In the genomic region with DNA sequence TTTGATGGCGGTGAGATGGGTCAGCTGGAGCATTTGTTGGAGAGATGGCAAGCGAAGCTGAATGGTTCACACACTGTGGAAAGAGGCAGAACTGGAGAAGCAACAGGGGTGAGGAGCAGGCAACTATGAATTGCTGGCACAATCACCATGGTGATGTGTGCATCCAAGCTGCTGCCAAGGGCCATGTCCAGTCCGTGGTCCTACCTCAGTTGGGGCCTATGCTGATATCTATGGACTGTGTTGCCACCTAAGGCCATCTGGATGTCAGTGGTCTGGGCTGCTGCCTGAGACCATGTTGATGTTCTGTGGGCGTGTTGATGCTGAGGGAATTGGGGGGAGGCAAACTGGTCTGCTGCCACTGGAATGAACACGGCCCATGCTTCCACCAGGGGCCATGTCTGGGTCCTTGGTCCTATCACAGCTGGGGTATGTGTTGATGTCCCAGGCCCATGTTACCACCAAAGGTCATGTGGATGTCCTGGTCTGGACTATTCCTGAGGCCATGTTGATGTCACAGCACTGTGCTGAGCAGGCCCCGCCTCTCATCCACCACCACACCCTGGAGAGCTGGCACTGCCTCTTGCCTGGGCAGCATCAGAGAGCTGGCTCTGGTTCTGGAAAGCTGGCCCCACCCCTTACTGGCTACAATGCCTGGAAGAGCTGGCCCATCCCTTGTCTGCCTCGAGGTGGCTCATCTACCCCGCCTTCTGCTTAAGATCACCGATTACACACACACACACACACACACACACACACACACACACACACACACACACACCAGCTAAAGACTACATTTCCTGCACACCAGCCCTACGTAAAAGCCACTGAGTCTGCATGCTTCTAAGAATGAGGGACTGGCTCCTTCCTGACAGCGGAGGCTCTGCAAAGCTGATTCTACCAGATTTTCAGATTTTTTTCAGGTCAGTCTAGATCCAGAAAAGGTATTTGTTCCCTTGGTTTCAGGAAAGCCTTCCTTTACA, we compare ENCODE assay signal across 10 mouse cellular contexts. TPM values are rescaled to one million over a fixed set of nuclear protein-coding genes. Genes with fewer than 3 reads are reported as not detected.
DNase-seq lines count a peak whose midpoint lies in the region; ATAC-seq and TF ChIP-seq lines count a peak whose summit lies in the region.
"Had no signal": no experiment of that assay in that cellular context is flagged by ENCODE, and none has a peak within 500 bp of the region (broad histone marks: within the 10 kb centered on the region; RNA-seq: fewer than 3 reads in every experiment).

No protein-coding gene starts in this region.

- no peak overlapping the region for H3K4me2 ChIP-seq in forebrain, embryonic 16.5 days (ENCODE audit: low read length)
- H3K4me2 ChIP-seq in forebrain, embryonic 11.5 days (ENCODE audit: low read depth, low read length, severe bottlenecking) = no peak overlapping the region
- no peak overlapping the region for H3K4me2 ChIP-seq in liver, embryonic 13.5 days
- no peak overlapping the region for H3K4me2 ChIP-seq in stomach, embryonic 16.5 days (ENCODE audit: low read depth, low read length)
- no peak overlapping the region for H3K4me2 ChIP-seq in hindbrain, embryonic 13.5 days

- H3K36me3 ChIP-seq in forebrain, embryonic 16.5 days (ENCODE audit: control insufficient read depth, insufficient read depth) = no peaks in the 10 kb centered on the region
- H3K36me3 ChIP-seq in forebrain, embryonic 11.5 days (ENCODE audit: control insufficient read depth, insufficient read depth, low read length) = no peaks in the 10 kb centered on the region
- no peaks in the 10 kb centered on the region for H3K36me3 ChIP-seq in heart, adult 2 months (ENCODE audit: control insufficient read depth, insufficient read depth, low read length)
- H3K36me3 ChIP-seq in liver, embryonic 13.5 days = no peaks in the 10 kb centered on the region
- no peaks in the 10 kb centered on the region for H3K36me3 ChIP-seq in stomach, embryonic 16.5 days (ENCODE audit: control insufficient read depth, insufficient read depth, low read length)
- H3K36me3 ChIP-seq in hindbrain, embryonic 13.5 days = no peaks in the 10 kb centered on the region

- no peak overlapping the region for H3K4me3 ChIP-seq in forebrain, embryonic 16.5 days (replicated peaks; ENCODE audit: low read length)
- H3K4me3 ChIP-seq in forebrain, embryonic 11.5 days (ENCODE audit: low read depth, low read length) = no peak overlapping the region
- no peak overlapping the region for H3K4me3 ChIP-seq in heart, adult 2 months
- H3K4me3 ChIP-seq in liver, embryonic 13.5 days (replicated peaks) = no peak overlapping the region
- H3K4me3 ChIP-seq in stomach, embryonic 16.5 days (replicated peaks; ENCODE audit: low read length) = no peak overlapping the region
- H3K4me3 ChIP-seq in hindbrain, embryonic 13.5 days = no peak overlapping the region
- H3K4me3 ChIP-seq: erythroblast, embryonic 14.5 days had no signal

- H3K9ac ChIP-seq in forebrain, embryonic 16.5 days (replicated peaks; ENCODE audit: low read depth, low read length) = no peak overlapping the region
- no peak overlapping the region for H3K9ac ChIP-seq in forebrain, embryonic 11.5 days (ENCODE audit: low read length)
- no peak overlapping the region for H3K9ac ChIP-seq in heart, adult 2 months (ENCODE audit: low read depth, low read length)
- no peak overlapping the region for H3K9ac ChIP-seq in liver, embryonic 13.5 days
- H3K9ac ChIP-seq in stomach, embryonic 16.5 days (ENCODE audit: low read length) = no peak overlapping the region
- H3K9ac ChIP-seq in hindbrain, embryonic 13.5 days = no peak overlapping the region

- intact Hi-C loops in heart, adult 2 months (cut with DNase I) = no loop called here

- H3K79me2 ChIP-seq in heart, adult 2 months (replicated peaks; ENCODE audit: control insufficient read depth, insufficient read depth, low read length) = no peaks in the 10 kb centered on the region

- 79% methylated on average over 11 of the region's 11 CpGs for WGBS in forebrain, embryonic 16.5 days
- 84% methylated on average over 11 of the region's 11 CpGs for WGBS in forebrain, embryonic 11.5 days
- WGBS in heart, adult 2 months = 63% methylated on average over 11 of the region's 11 CpGs
- WGBS in liver, embryonic 13.5 days (ENCODE audit: insufficient replicate concordance) = 60% methylated on average over 11 of the region's 11 CpGs
- WGBS in stomach, embryonic 16.5 days = 67% methylated on average over 11 of the region's 11 CpGs
- WGBS in hindbrain, embryonic 13.5 days = 82% methylated on average over 11 of the region's 11 CpGs

- H3K9me3 ChIP-seq in forebrain, embryonic 16.5 days (ENCODE audit: control insufficient read depth, low read length) = no peaks in the 10 kb centered on the region
- H3K9me3 ChIP-seq in forebrain, embryonic 11.5 days (ENCODE audit: control insufficient read depth, low read length) = no peaks in the 10 kb centered on the region
- no peaks in the 10 kb centered on the region for H3K9me3 ChIP-seq in liver, embryonic 13.5 days (replicated peaks)
- no peaks in the 10 kb centered on the region for H3K9me3 ChIP-seq in stomach, embryonic 16.5 days (replicated peaks; ENCODE audit: control insufficient read depth, low read length)
- no peaks in the 10 kb centered on the region for H3K9me3 ChIP-seq in hindbrain, embryonic 13.5 days

- no peaks in the 10 kb centered on the region for H3K27me3 ChIP-seq in forebrain, embryonic 16.5 days (replicated peaks; ENCODE audit: control insufficient read depth, insufficient read depth, low read length)
- H3K27me3 ChIP-seq in forebrain, embryonic 11.5 days (ENCODE audit: control insufficient read depth, insufficient read depth, low read length) = no peaks in the 10 kb centered on the region
- H3K27me3 ChIP-seq in heart, adult 2 months (ENCODE audit: control insufficient read depth, insufficient read depth, low read length) = no peaks in the 10 kb centered on the region
- no peaks in the 10 kb centered on the region for H3K27me3 ChIP-seq in liver, embryonic 13.5 days
- H3K27me3 ChIP-seq in stomach, embryonic 16.5 days (ENCODE audit: control insufficient read depth, insufficient read depth, low read length) = no peaks in the 10 kb centered on the region
- H3K27me3 ChIP-seq in hindbrain, embryonic 13.5 days = no peaks in the 10 kb centered on the region

- no peaks in the 10 kb centered on the region for H3K4me1 ChIP-seq in forebrain, embryonic 16.5 days (replicated peaks; ENCODE audit: control insufficient read depth, insufficient read depth, low read length)
- H3K4me1 ChIP-seq in forebrain, embryonic 11.5 days (replicated peaks; ENCODE audit: control insufficient read depth, insufficient read depth, low read length) = no peaks in the 10 kb centered on the region
- no peaks in the 10 kb centered on the region; the same call in 1 of the 2 replicates for H3K4me1 ChIP-seq in heart, adult 2 months (ENCODE audit: control insufficient read depth, insufficient read depth, low read length)
- peaks cover 36% of the 10 kb centered on the region for H3K4me1 ChIP-seq in liver, embryonic 13.5 days (replicated peaks)
- H3K4me1 ChIP-seq in stomach, embryonic 16.5 days (ENCODE audit: control insufficient read depth, insufficient read depth, low read length) = no peaks in the 10 kb centered on the region
- no peaks in the 10 kb centered on the region for H3K4me1 ChIP-seq in hindbrain, embryonic 13.5 days (replicated peaks)

- TF ChIP-seq EP300 in heart, adult 2 months (IDR thresholded peaks at IDR 0.05; ENCODE audit: insufficient read depth, low read depth, low read length) = no peak

- no peak for TF ChIP-seq CTCF in heart, adult 2 months (IDR thresholded peaks at IDR 0.05)

- peak; percentile 36; the same call in 1 of the 2 replicates for ATAC-seq in forebrain, embryonic 16.5 days
- no peak for ATAC-seq in forebrain, embryonic 11.5 days (replicated peaks; ENCODE audit: low FRiP score)
- peak; percentile 73 for ATAC-seq in liver, embryonic 13.5 days (ENCODE audit: low read depth)
- ATAC-seq in stomach, embryonic 16.5 days (ENCODE audit: insufficient read depth, low FRiP score) = peak; percentile 58; the same call in 1 of the 2 replicates
- no peak for ATAC-seq in hindbrain, embryonic 13.5 days (ENCODE audit: low FRiP score)

- TF ChIP-seq POLR2A in heart, adult 2 months (IDR thresholded peaks at IDR 0.05; ENCODE audit: insufficient read depth, low read depth, low read length) = no peak

- no peak for DNase-seq in forebrain, embryonic 11.5 days (ENCODE audit: low spot score)
- peak; percentile 64 for DNase-seq in 3134 (ENCODE audit: extremely low read depth, insufficient read length, low spot score)
- DNase-seq in adrenal gland, postnatal 36 days = peak; percentile 25 to 53
- peak; percentile 56 to 77 for DNase-seq in heart, adult 2 months
- no peak for DNase-seq in liver, embryonic 13.5 days

- H3K27ac ChIP-seq in forebrain, embryonic 16.5 days (ENCODE audit: low read length) = no peak overlapping the region
- H3K27ac ChIP-seq in forebrain, embryonic 11.5 days (ENCODE audit: low read depth, low read length) = no peak overlapping the region
- no peak overlapping the region for H3K27ac ChIP-seq in heart, adult 2 months
- H3K27ac ChIP-seq in liver, embryonic 13.5 days = no peak overlapping the region
- H3K27ac ChIP-seq in stomach, embryonic 16.5 days (ENCODE audit: low read length) = no peak overlapping the region
- H3K27ac ChIP-seq in hindbrain, embryonic 13.5 days = no peak overlapping the region

RNA-seq across cellular contexts. Expression of a gene that starts 14.5 kb away (rescaled TPM):
- polyA plus RNA-seq in forebrain, embryonic 16.5 days (2015; fragmentation: Nextera tagmentation; extraction: Ambion mirVana) = not detected in 2 replicates
- not detected in 2 replicates for polyA plus RNA-seq in forebrain, embryonic 11.5 days (2014; fragmentation: Nextera tagmentation; extraction: Ambion mirVana)
- total RNA-seq in adrenal gland, postnatal 36 days (2021) = not detected
- not detected for total RNA-seq in heart, adult 2 months (2021)
- 2.1 TPM in 1 of 2 replicates, not detected in the other for polyA plus RNA-seq in heart, adult 2 months (2012; rRNA removed)
- polyA plus RNA-seq in liver, embryonic 13.5 days (2015; fragmentation: Nextera tagmentation; extraction: Ambion mirVana) = not detected in 2 replicates
- polyA plus RNA-seq in stomach, embryonic 16.5 days (2015; fragmentation: Nextera tagmentation; extraction: Ambion mirVana) = not detected in 2 replicates
- not detected in 2 replicates for polyA plus RNA-seq in hindbrain, embryonic 13.5 days (2015; fragmentation: Nextera tagmentation; extraction: Ambion mirVana)
- total RNA-seq: ES-E14 had no signal
- polyA plus RNA-seq: erythroblast, embryonic 14.5 days had no signal

RNA-seq across cellular contexts. Expression of a gene that starts 29.8 kb away (rescaled TPM):
- 58.6 and 59.9 TPM in 2 replicates for polyA plus RNA-seq in forebrain, embryonic 16.5 days (2015; fragmentation: Nextera tagmentation; extraction: Ambion mirVana)
- polyA plus RNA-seq in forebrain, embryonic 11.5 days (2014; fragmentation: Nextera tagmentation; extraction: Ambion mirVana) = 90.5 and 99.5 TPM in 2 replicates
- total RNA-seq in adrenal gland, postnatal 36 days (2021) = 10 to 100 TPM; 28.8 to 30.5 TPM
- total RNA-seq in heart, adult 2 months (2021) = 10 to 100 TPM in 1 of 2 experiments, 1 to 10 TPM in 1; 9.6 to 10.1 TPM
- polyA plus RNA-seq in heart, adult 2 months (2012; rRNA removed) = 5.0 and 8.6 TPM in 2 replicates
- polyA plus RNA-seq in liver, embryonic 13.5 days (2015; fragmentation: Nextera tagmentation; extraction: Ambion mirVana) = 16.8 and 18.1 TPM in 2 replicates
- polyA plus RNA-seq in stomach, embryonic 16.5 days (2015; fragmentation: Nextera tagmentation; extraction: Ambion mirVana) = 52.7 TPM in 2 replicates
- polyA plus RNA-seq in hindbrain, embryonic 13.5 days (2015; fragmentation: Nextera tagmentation; extraction: Ambion mirVana) = 56.8 and 59.4 TPM in 2 replicates

RNA-seq across cellular contexts. Expression of a gene that starts 29.9 kb away (rescaled TPM):
- polyA plus RNA-seq in forebrain, embryonic 16.5 days (2015; fragmentation: Nextera tagmentation; extraction: Ambion mirVana) = 34.6 and 43.1 TPM in 2 replicates
- 23.7 and 27.2 TPM in 2 replicates for polyA plus RNA-seq in forebrain, embryonic 11.5 days (2014; fragmentation: Nextera tagmentation; extraction: Ambion mirVana)
- 10 to 100 TPM; 15.8 to 26.7 TPM for total RNA-seq in adrenal gland, postnatal 36 days (2021)
- 10 to 100 TPM in 1 of 2 experiments, 1 to 10 TPM in 1; 9.4 to 11.3 TPM for total RNA-seq in heart, adult 2 months (2021)
- polyA plus RNA-seq in heart, adult 2 months (2012; rRNA removed) = 2.3 and 3.9 TPM in 2 replicates
- 9.1 and 9.2 TPM in 2 replicates for polyA plus RNA-seq in liver, embryonic 13.5 days (2015; fragmentation: Nextera tagmentation; extraction: Ambion mirVana)
- 28.1 and 39.1 TPM in 2 replicates for polyA plus RNA-seq in stomach, embryonic 16.5 days (2015; fragmentation: Nextera tagmentation; extraction: Ambion mirVana)
- polyA plus RNA-seq in hindbrain, embryonic 13.5 days (2015; fragmentation: Nextera tagmentation; extraction: Ambion mirVana) = 43.5 and 44.7 TPM in 2 replicates

RNA-seq across cellular contexts. Expression of a gene that starts 44.6 kb away (rescaled TPM):
- 21.1 TPM in 2 replicates for polyA plus RNA-seq in forebrain, embryonic 16.5 days (2015; fragmentation: Nextera tagmentation; extraction: Ambion mirVana)
- 21.2 and 26.2 TPM in 2 replicates for polyA plus RNA-seq in forebrain, embryonic 11.5 days (2014; fragmentation: Nextera tagmentation; extraction: Ambion mirVana)
- 10 to 100 TPM; 20.2 to 27.3 TPM for total RNA-seq in adrenal gland, postnatal 36 days (2021)
- total RNA-seq in heart, adult 2 months (2021) = 10 to 100 TPM; 10.1 to 14.7 TPM
- polyA plus RNA-seq in heart, adult 2 months (2012; rRNA removed) = 3.3 and 4.0 TPM in 2 replicates
- 12.7 and 16.9 TPM in 2 replicates for polyA plus RNA-seq in liver, embryonic 13.5 days (2015; fragmentation: Nextera tagmentation; extraction: Ambion mirVana)
- polyA plus RNA-seq in stomach, embryonic 16.5 days (2015; fragmentation: Nextera tagmentation; extraction: Ambion mirVana) = 17.9 and 25.2 TPM in 2 replicates
- 25.2 and 26.1 TPM in 2 replicates for polyA plus RNA-seq in hindbrain, embryonic 13.5 days (2015; fragmentation: Nextera tagmentation; extraction: Ambion mirVana)

RNA-seq across cellular contexts. Expression of a gene that starts 45.3 kb away (rescaled TPM):
- 375 and 431 TPM in 2 replicates for polyA plus RNA-seq in forebrain, embryonic 16.5 days (2015; fragmentation: Nextera tagmentation; extraction: Ambion mirVana)
- polyA plus RNA-seq in forebrain, embryonic 11.5 days (2014; fragmentation: Nextera tagmentation; extraction: Ambion mirVana) = 261 and 265 TPM in 2 replicates
- total RNA-seq in adrenal gland, postnatal 36 days (2021) = 100 to 1,000 TPM; 345 to 431 TPM
- total RNA-seq in heart, adult 2 months (2021) = 100 to 1,000 TPM; 132 to 141 TPM
- polyA plus RNA-seq in heart, adult 2 months (2012; rRNA removed) = 139 and 212 TPM in 2 replicates
- 150 and 179 TPM in 2 replicates for polyA plus RNA-seq in liver, embryonic 13.5 days (2015; fragmentation: Nextera tagmentation; extraction: Ambion mirVana)
- polyA plus RNA-seq in stomach, embryonic 16.5 days (2015; fragmentation: Nextera tagmentation; extraction: Ambion mirVana) = 442 and 466 TPM in 2 replicates
- polyA plus RNA-seq in hindbrain, embryonic 13.5 days (2015; fragmentation: Nextera tagmentation; extraction: Ambion mirVana) = 410 and 431 TPM in 2 replicates

Comparison
In these comparisons a context has a peak if more than half of its experiments do, and no peak if none do; other contexts are left out.
1. ATAC-seq: peak in forebrain, embryonic 16.5 days (single experiment), liver, embryonic 13.5 days (single experiment) and stomach, embryonic 16.5 days (single experiment); none in forebrain, embryonic 11.5 days (single experiment) and hindbrain, embryonic 13.5 days (single experiment).
2. DNase-seq: peak in 3134 (single experiment), adrenal gland, postnatal 36 days (2 of 2) and heart, adult 2 months (2 of 2); none in forebrain, embryonic 11.5 days (single experiment) and liver, embryonic 13.5 days (single experiment).